Mouse (Mus musculus): ENCODE data around the gene C1qtnf7. TPM values are rescaled to one million over a fixed set of nuclear protein-coding genes. Genes with fewer than 3 reads are reported as not detected.

C1qtnf7 gene
- total and polyA plus RNA-seq, 2 experiments, result 0.65 to 0.69 TPM

- H3K79me2 ChIP-seq (ENCODE audit: control insufficient read depth, insufficient read depth, low read length), result no peaks in the 10 kb centered on the region
- 79% methylated on average over 2 of the region's 2 CpGs for WGBS
These were observed 4.2 kb upstream of the C1qtnf7 start for GRCm38 (mm10) chr5:43511126-43511525.

GRCm38 (mm10) chr5:43516491-43516890 lies 1.2 kb downstream of the C1qtnf7 start:
- Histone ChIP-seq H3K4me1 (ENCODE audit: control insufficient read depth, insufficient read depth, low read length) (no peaks in the 10 kb centered on the region), H3K27me3 (ENCODE audit: control insufficient read depth, insufficient read depth, low read length) (no peaks in the 10 kb centered on the region; the same call in 1 of the 2 replicates), H3K79me2 (ENCODE audit: control insufficient read depth, insufficient read depth, low read length) (no peaks in the 10 kb centered on the region), H3K27ac (replicated peaks; ENCODE audit: insufficient read depth, low read depth, low read length) (no peak overlapping the region), H3K36me3 (ENCODE audit: control insufficient read depth, insufficient read depth, low read length) (no peaks in the 10 kb centered on the region), H3K4me3 (ENCODE audit: insufficient read depth, low read depth, low read length) (peak overlapping the region; percentile 26), H3K9ac (ENCODE audit: low read depth, low read length) (peak overlapping the region; percentile 56; the same call in 1 of the 2 replicates)
- 61% methylated on average over 7 of the region's 7 CpGs for WGBS
- TF ChIP-seq CTCF (IDR thresholded peaks at IDR 0.05; ENCODE audit: low read depth, low read length), result no peak
- no peak for TF ChIP-seq POLR2A (IDR thresholded peaks at IDR 0.05; ENCODE audit: extremely low read depth, insufficient read depth, low read length)
- no peak for DNase-seq (ENCODE audit: extremely low read depth, low read depth, low spot score)

More at GRCm38 (mm10) chr5:43511126-43511525, 4.2 kb upstream of the C1qtnf7 start:
- H3K4me3 ChIP-seq (ENCODE audit: insufficient read depth, low read depth, low read length), result no peak overlapping the region
- H3K36me3 ChIP-seq (ENCODE audit: control insufficient read depth, insufficient read depth, low read length), result no peaks in the 10 kb centered on the region
- no peaks in the 10 kb centered on the region for H3K27me3 ChIP-seq (ENCODE audit: control insufficient read depth, insufficient read depth, low read length)
- no peak overlapping the region for H3K9ac ChIP-seq (ENCODE audit: low read depth, low read length)
- TF ChIP-seq CTCF (IDR thresholded peaks at IDR 0.05; ENCODE audit: low read depth, low read length), result no peak
- TF ChIP-seq POLR2A (IDR thresholded peaks at IDR 0.05; ENCODE audit: extremely low read depth, insufficient read depth, low read length), result no peak
- DNase-seq (ENCODE audit: extremely low read depth, low read depth, low spot score), result peak; percentile 38
- H3K4me1 ChIP-seq (ENCODE audit: control insufficient read depth, insufficient read depth, low read length), result no peaks in the 10 kb centered on the region
- H3K27ac ChIP-seq (replicated peaks; ENCODE audit: insufficient read depth, low read depth, low read length), result no peak overlapping the region

- Histone ChIP-seq H3K27me3 (ENCODE audit: control insufficient read depth, insufficient read depth, low read length) (no peaks in the 10 kb centered on the region; the same call in 1 of the 2 replicates), H3K27ac (replicated peaks; ENCODE audit: insufficient read depth, low read depth, low read length) (no peak overlapping the region), H3K9ac (ENCODE audit: low read depth, low read length) (no peak overlapping the region), H3K79me2 (ENCODE audit: control insufficient read depth, insufficient read depth, low read length) (no peaks in the 10 kb centered on the region), H3K4me1 (ENCODE audit: control insufficient read depth, insufficient read depth, low read length) (no peaks in the 10 kb centered on the region), H3K4me3 (ENCODE audit: insufficient read depth, low read depth, low read length) (peak overlapping the region; percentile 26; the same call in 1 of the 2 replicates), H3K36me3 (ENCODE audit: control insufficient read depth, insufficient read depth, low read length) (no peaks in the 10 kb centered on the region)
- TF ChIP-seq POLR2A (IDR thresholded peaks at IDR 0.05; ENCODE audit: extremely low read depth, insufficient read depth, low read length) (no peak), CTCF (IDR thresholded peaks at IDR 0.05; ENCODE audit: low read depth, low read length) (no peak)
- 82% methylated on average over 13 of the region's 13 CpGs for WGBS
- DNase-seq (ENCODE audit: extremely low read depth, low read depth, low spot score), result no peak
These were observed 2.0 kb downstream of the C1qtnf7 start for GRCm38 (mm10) chr5:43517313-43517712.

- no peaks in the 10 kb centered on the region for H3K79me2 ChIP-seq (ENCODE audit: control insufficient read depth, insufficient read depth, low read length)
- no peak overlapping the region for H3K4me3 ChIP-seq (ENCODE audit: insufficient read depth, low read depth, low read length)
- H3K27me3 ChIP-seq (ENCODE audit: control insufficient read depth, insufficient read depth, low read length), result no peaks in the 10 kb centered on the region; the same call in 1 of the 2 replicates
- H3K36me3 ChIP-seq (ENCODE audit: control insufficient read depth, insufficient read depth, low read length), result no peaks in the 10 kb centered on the region
- H3K9ac ChIP-seq (ENCODE audit: low read depth, low read length), result no peak overlapping the region
- no peak overlapping the region for H3K27ac ChIP-seq (replicated peaks; ENCODE audit: insufficient read depth, low read depth, low read length)
- no peak for DNase-seq (ENCODE audit: extremely low read depth, low read depth, low spot score)
- H3K4me1 ChIP-seq (ENCODE audit: control insufficient read depth, insufficient read depth, low read length), result no peaks in the 10 kb centered on the region
- no peak for TF ChIP-seq CTCF (IDR thresholded peaks at IDR 0.05; ENCODE audit: low read depth, low read length)
- 82% methylated on average over 2 of the region's 2 CpGs for WGBS
These were observed 4.6 kb downstream of the C1qtnf7 start for GRCm38 (mm10) chr5:43519905-43520304.

GRCm38 (mm10) chr5:43521369-43521768 lies 6.0 kb downstream of the C1qtnf7 start:
- no peaks in the 10 kb centered on the region for H3K4me1 ChIP-seq (ENCODE audit: control insufficient read depth, insufficient read depth, low read length)
- H3K4me3 ChIP-seq (ENCODE audit: insufficient read depth, low read depth, low read length), result no peak overlapping the region
- 67% methylated on average over 7 of the region's 7 CpGs for WGBS
- H3K79me2 ChIP-seq (ENCODE audit: control insufficient read depth, insufficient read depth, low read length), result no peaks in the 10 kb centered on the region
- no peaks in the 10 kb centered on the region; the same call in 1 of the 2 replicates for H3K27me3 ChIP-seq (ENCODE audit: control insufficient read depth, insufficient read depth, low read length)
- no peak overlapping the region for H3K27ac ChIP-seq (replicated peaks; ENCODE audit: insufficient read depth, low read depth, low read length)
- H3K9ac ChIP-seq (ENCODE audit: low read depth, low read length), result no peak overlapping the region
- TF ChIP-seq POLR2A (IDR thresholded peaks at IDR 0.05; ENCODE audit: extremely low read depth, insufficient read depth, low read length) (no peak), CTCF (IDR thresholded peaks at IDR 0.05; ENCODE audit: low read depth, low read length) (no peak)
- DNase-seq (ENCODE audit: extremely low read depth, low read depth, low spot score), result no peak
- H3K36me3 ChIP-seq (ENCODE audit: control insufficient read depth, insufficient read depth, low read length), result no peaks in the 10 kb centered on the region

GRCm38 (mm10) chr5:43522866-43523265 lies 7.5 kb downstream of the C1qtnf7 start:
- Histone ChIP-seq H3K4me3 (ENCODE audit: insufficient read depth, low read depth, low read length) (no peak overlapping the region), H3K27ac (replicated peaks; ENCODE audit: insufficient read depth, low read depth, low read length) (no peak overlapping the region), H3K9ac (ENCODE audit: low read depth, low read length) (no peak overlapping the region), H3K27me3 (ENCODE audit: control insufficient read depth, insufficient read depth, low read length) (no peaks in the 10 kb centered on the region; the same call in 1 of the 2 replicates), H3K79me2 (ENCODE audit: control insufficient read depth, insufficient read depth, low read length) (no peaks in the 10 kb centered on the region), H3K36me3 (ENCODE audit: control insufficient read depth, insufficient read depth, low read length) (no peaks in the 10 kb centered on the region), H3K4me1 (ENCODE audit: control insufficient read depth, insufficient read depth, low read length) (no peaks in the 10 kb centered on the region)
- DNase-seq (ENCODE audit: extremely low read depth, low read depth, low spot score), result no peak
- TF ChIP-seq CTCF (IDR thresholded peaks at IDR 0.05; ENCODE audit: low read depth, low read length) (no peak), POLR2A (IDR thresholded peaks at IDR 0.05; ENCODE audit: extremely low read depth, insufficient read depth, low read length) (no peak)
- WGBS, result 74% methylated on average over 1 of the region's 1 CpGs
